Mouse (Mus musculus) lung, embryonic 15.5 days (tissue): ENCODE data around the gene Spc24. TPM values are rescaled to one million over a fixed set of nuclear protein-coding genes. Genes with fewer than 3 reads are reported as not detected.

Experiments
- ATAC-seq: fragments of 200-750 bp; cut with Nextera tagmentation; 2 replicates; pipeline ENCODE4 v1.8.0; 2017; ENCODE audit warnings: moderate number of reproducible peaks, borderline replicate concordance; ENCODE audit not compliant: low FRiP score, low TSS enrichment; ENCODE audit errors: extremely low read depth
- H3K27ac ChIP-seq: fragments of 300-500 bp; sonication (generic); 2 replicates; pipeline ENCODE4 v1.5.1; 2015; ENCODE audit warnings: moderate library complexity, mild to moderate bottlenecking, inconsistent platforms
- H3K27me3 ChIP-seq: fragments of 300-500 bp; sonication (generic); 2 replicates; pipeline ENCODE4 v1.6.1; 2015; ENCODE audit warnings: inconsistent platforms
- H3K36me3 ChIP-seq: fragments of 300-500 bp; sonication (generic); 2 replicates; pipeline ENCODE4 v1.6.1; 2015; ENCODE audit warnings: inconsistent platforms
- H3K4me1 ChIP-seq: fragments of 300-500 bp; sonication (generic); 2 replicates; pipeline ENCODE4 v1.6.1; 2015; ENCODE audit warnings: inconsistent platforms
- H3K4me2 ChIP-seq: fragments of 300-500 bp; sonication (generic); 2 replicates; pipeline ENCODE4 v1.6.1; 2015; ENCODE audit warnings: inconsistent platforms, mild to moderate bottlenecking, moderate library complexity
- H3K4me3 ChIP-seq: fragments of 300-500 bp; sonication (generic); 2 replicates; pipeline ENCODE4 v1.5.1; 2015; ENCODE audit warnings: mild to moderate bottlenecking, inconsistent platforms
- H3K9ac ChIP-seq: fragments of 300-500 bp; sonication (generic); 2 replicates; pipeline ENCODE4 v1.6.1; 2015; ENCODE audit warnings: inconsistent platforms
- H3K9me3 ChIP-seq: fragments of 300-500 bp; sonication (generic); 2 replicates; pipeline ENCODE4 v1.6.1; 2016; ENCODE audit warnings: inconsistent platforms
- WGBS: fragments of 180-500 bp; shearing (Covaris S2); methylation state at CpG from one replicate; pipeline ENCODE4 v1.1.7; 2015; 5-methylcytosine and 5-hydroxymethylcytosine counted together
- polyA plus RNA-seq: library from polyadenylated mRNA; unstranded; fragments of >200 nt; fragmentation: Nextera tagmentation; extraction: Ambion mirVana; gene quantifications from 2 replicates; pipeline ENCODE4 v1.2.1, GENCODE M21; 2015

The Spc24 gene
- polyA plus RNA-seq, 1 experiment from 2014 or later, result 154 TPM

DNA sequence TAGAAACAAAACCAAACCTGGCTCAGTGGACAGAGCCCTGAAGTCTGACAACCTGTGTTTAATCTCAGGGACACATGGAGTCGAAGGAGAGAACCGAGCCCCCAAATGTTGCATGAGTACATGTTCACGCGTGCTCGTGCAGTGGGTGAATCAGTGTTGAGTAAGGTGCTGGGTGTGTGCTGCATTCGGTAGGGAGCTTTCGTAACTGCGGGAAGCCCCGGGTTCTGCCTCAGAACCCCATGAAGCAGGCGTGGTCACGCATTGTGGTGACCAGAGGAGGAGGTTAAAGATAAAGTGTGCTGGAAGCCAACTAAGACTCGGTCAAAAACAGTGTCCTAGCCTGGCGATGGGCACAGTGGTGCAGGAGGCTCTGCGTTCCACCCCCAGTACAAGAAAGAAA lies 19.7 kb downstream of the Spc24 start:
- Histone ChIP-seq H3K27me3 (no peaks in the 10 kb centered on the region), H3K9ac (no peak overlapping the region), H3K4me1 (peaks cover 8% of the 10 kb centered on the region), H3K9me3 (no peaks in the 10 kb centered on the region), H3K36me3 (peaks cover 85% of the 10 kb centered on the region), H3K4me3 (no peak overlapping the region), H3K4me2 (no peak overlapping the region), H3K27ac (no peak overlapping the region)
- 93% methylated on average over 14 of the region's 14 CpGs for WGBS
- no peak for ATAC-seq

DNA sequence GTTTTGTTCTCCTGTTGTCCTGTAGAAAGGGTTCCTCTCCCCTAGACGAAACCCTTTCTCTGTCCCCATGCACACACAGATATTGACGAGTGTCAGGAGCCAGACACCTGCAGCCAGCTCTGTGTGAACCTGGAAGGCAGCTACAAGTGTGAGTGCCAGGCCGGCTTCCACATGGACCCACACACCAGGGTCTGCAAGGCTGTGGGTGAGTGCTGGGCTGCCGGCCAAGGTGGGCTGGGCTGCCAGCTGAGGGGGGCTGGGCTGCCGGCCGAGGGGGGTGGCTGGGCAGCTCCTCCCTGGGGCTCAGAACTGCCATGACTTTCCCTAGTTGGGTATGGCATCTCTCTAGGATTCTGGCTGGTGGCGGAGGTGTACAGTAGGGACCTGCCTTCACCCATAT lies 21.3 kb downstream of the Spc24 start:
- H3K4me2 ChIP-seq, result no peak overlapping the region
- H3K27ac ChIP-seq, result no peak overlapping the region
- no peaks in the 10 kb centered on the region for H3K9me3 ChIP-seq
- no peak overlapping the region for H3K9ac ChIP-seq
- no peak for ATAC-seq
- H3K36me3 ChIP-seq, result peaks cover 84% of the 10 kb centered on the region
- no peak overlapping the region for H3K4me3 ChIP-seq
- 75% methylated on average over 7 of the region's 7 CpGs for WGBS
- peaks cover 8% of the 10 kb centered on the region for H3K4me1 ChIP-seq
- H3K27me3 ChIP-seq, result no peaks in the 10 kb centered on the region

GRCm38 (mm10) chr9:21737188-21737587 lies 22.9 kb downstream of the Spc24 start:
- Histone ChIP-seq H3K27ac (0 out of 2 replicates have a peak overlapping the region, but pooled peaks have one; percentile 12), H3K9me3 (no peaks in the 10 kb centered on the region), H3K4me1 (peaks cover 8% of the 10 kb centered on the region), H3K27me3 (no peaks in the 10 kb centered on the region), H3K9ac (no peak overlapping the region), H3K4me2 (no peak overlapping the region), H3K4me3 (no peak overlapping the region), H3K36me3 (peaks cover 88% of the 10 kb centered on the region)
- no peak for ATAC-seq
- WGBS, result 87% methylated on average over 10 of the region's 10 CpGs

GRCm38 (mm10) chr9:21736580-21736979 lies 23.5 kb downstream of the Spc24 start:
- H3K36me3 ChIP-seq, result peaks cover 88% of the 10 kb centered on the region
- WGBS, result 17% methylated on average over 3 of the region's 3 CpGs
- no peaks in the 10 kb centered on the region for H3K27me3 ChIP-seq
- peaks cover 8% of the 10 kb centered on the region for H3K4me1 ChIP-seq
- no peak overlapping the region for H3K4me2 ChIP-seq
- H3K9me3 ChIP-seq, result no peaks in the 10 kb centered on the region
- no peak overlapping the region for H3K9ac ChIP-seq
- 0 out of 2 replicates have a peak, but pooled peaks have one; percentile 24 for ATAC-seq
- peak overlapping the region; percentile 12; the same call in 1 of the 2 replicates for H3K27ac ChIP-seq
- H3K4me3 ChIP-seq, result no peak overlapping the region

GRCm38 (mm10) chr9:21735126-21735525 lies 25.0 kb downstream of the Spc24 start:
- Histone ChIP-seq H3K27ac (no peak overlapping the region), H3K4me2 (no peak overlapping the region), H3K27me3 (no peaks in the 10 kb centered on the region), H3K36me3 (peaks cover 89% of the 10 kb centered on the region), H3K9ac (no peak overlapping the region), H3K9me3 (no peaks in the 10 kb centered on the region), H3K4me3 (no peak overlapping the region), H3K4me1 (peaks cover 8% of the 10 kb centered on the region)
- WGBS, result 85% methylated on average over 14 of the region's 14 CpGs
- no peak for ATAC-seq

DNA sequence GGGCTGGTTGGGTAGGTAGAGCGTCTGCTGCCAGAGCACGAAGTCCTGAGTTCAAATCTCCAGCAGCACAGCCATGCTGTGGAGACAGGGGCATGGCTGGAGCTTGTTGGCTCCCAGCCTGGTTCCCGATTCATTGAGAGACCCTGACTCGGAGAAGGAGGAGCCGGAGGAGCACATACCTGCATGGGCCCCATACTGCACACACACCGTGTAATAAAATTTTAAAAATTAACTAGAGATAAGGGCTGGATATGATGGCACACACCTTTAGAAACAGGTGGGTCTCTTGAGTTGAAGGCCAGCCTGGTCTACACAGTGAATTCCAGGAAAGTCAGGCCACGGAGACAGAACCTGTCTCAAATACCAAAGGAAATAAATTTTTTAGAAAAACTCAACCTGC lies 26.1 kb downstream of the Spc24 start:
- Histone ChIP-seq H3K27me3 (no peaks in the 10 kb centered on the region), H3K4me2 (no peak overlapping the region), H3K4me1 (peaks cover 8% of the 10 kb centered on the region), H3K9ac (no peak overlapping the region), H3K4me3 (no peak overlapping the region), H3K36me3 (peaks cover 83% of the 10 kb centered on the region), H3K9me3 (no peaks in the 10 kb centered on the region), H3K27ac (no peak overlapping the region)
- 94% methylated on average over 7 of the region's 7 CpGs for WGBS
- ATAC-seq, result no peak

- Histone ChIP-seq H3K36me3 (peaks cover 77% of the 10 kb centered on the region), H3K9ac (no peak overlapping the region), H3K27ac (no peak overlapping the region), H3K4me1 (peaks cover 8% of the 10 kb centered on the region), H3K4me3 (no peak overlapping the region), H3K4me2 (no peak overlapping the region), H3K9me3 (no peaks in the 10 kb centered on the region), H3K27me3 (no peaks in the 10 kb centered on the region)
- 87% methylated on average over 17 of the region's 17 CpGs for WGBS
- no peak for ATAC-seq
Observed at GRCm38 (mm10) chr9:21733446-21733845, 26.7 kb downstream of the Spc24 start.

DNA sequence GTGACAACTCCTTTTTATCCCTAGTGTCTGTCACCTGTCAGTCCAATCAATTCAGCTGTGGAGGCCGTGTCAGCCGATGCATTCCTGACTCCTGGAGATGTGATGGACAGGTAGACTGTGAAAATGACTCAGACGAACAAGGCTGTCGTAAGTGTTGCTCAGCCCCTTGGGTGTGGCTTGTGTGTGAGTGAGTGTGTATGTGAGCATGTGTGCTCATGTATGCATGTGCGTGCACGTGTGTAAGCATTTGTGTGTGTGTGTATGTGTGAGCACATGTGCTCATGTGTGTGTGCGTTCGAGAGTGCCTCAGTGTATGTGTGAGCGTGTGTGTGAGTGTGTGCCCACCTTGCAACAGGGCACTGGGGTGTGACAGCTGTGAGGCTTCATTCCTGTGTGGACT lies 27.8 kb downstream of the Spc24 start:
- Histone ChIP-seq H3K9ac (no peak overlapping the region), H3K27me3 (no peaks in the 10 kb centered on the region), H3K4me1 (peaks cover 8% of the 10 kb centered on the region), H3K4me3 (no peak overlapping the region), H3K36me3 (peaks cover 66% of the 10 kb centered on the region), H3K9me3 (no peaks in the 10 kb centered on the region), H3K4me2 (no peak overlapping the region), H3K27ac (no peak overlapping the region)
- ATAC-seq, result no peak
- WGBS, result 92% methylated on average over 9 of the region's 9 CpGs

- no peak overlapping the region for H3K4me3 ChIP-seq
- H3K27ac ChIP-seq, result no peak overlapping the region
- ATAC-seq, result no peak
- no peak overlapping the region for H3K9ac ChIP-seq
- H3K27me3 ChIP-seq, result no peaks in the 10 kb centered on the region
- peaks cover 22% of the 10 kb centered on the region for H3K4me1 ChIP-seq
- WGBS, result 75% methylated on average over 7 of the region's 7 CpGs
- no peak overlapping the region for H3K4me2 ChIP-seq
- no peaks in the 10 kb centered on the region for H3K9me3 ChIP-seq
- peaks cover 40% of the 10 kb centered on the region for H3K36me3 ChIP-seq
Observed at GRCm38 (mm10) chr9:21729264-21729663, 30.8 kb downstream of the Spc24 start.

GRCm38 (mm10) chr9:21728261-21728832 lies 31.8 kb downstream of the Spc24 start:
- ATAC-seq, result no peak
- H3K4me1 ChIP-seq, result peaks cover 22% of the 10 kb centered on the region
- peaks cover 31% of the 10 kb centered on the region for H3K36me3 ChIP-seq
- no peak overlapping the region for H3K4me2 ChIP-seq
- no peak overlapping the region for H3K9ac ChIP-seq
- H3K9me3 ChIP-seq, result no peaks in the 10 kb centered on the region
- no peak overlapping the region for H3K4me3 ChIP-seq
- H3K27ac ChIP-seq, result no peak overlapping the region
- no peaks in the 10 kb centered on the region for H3K27me3 ChIP-seq
- WGBS, result 79% methylated on average over 10 of the region's 10 CpGs

DNA sequence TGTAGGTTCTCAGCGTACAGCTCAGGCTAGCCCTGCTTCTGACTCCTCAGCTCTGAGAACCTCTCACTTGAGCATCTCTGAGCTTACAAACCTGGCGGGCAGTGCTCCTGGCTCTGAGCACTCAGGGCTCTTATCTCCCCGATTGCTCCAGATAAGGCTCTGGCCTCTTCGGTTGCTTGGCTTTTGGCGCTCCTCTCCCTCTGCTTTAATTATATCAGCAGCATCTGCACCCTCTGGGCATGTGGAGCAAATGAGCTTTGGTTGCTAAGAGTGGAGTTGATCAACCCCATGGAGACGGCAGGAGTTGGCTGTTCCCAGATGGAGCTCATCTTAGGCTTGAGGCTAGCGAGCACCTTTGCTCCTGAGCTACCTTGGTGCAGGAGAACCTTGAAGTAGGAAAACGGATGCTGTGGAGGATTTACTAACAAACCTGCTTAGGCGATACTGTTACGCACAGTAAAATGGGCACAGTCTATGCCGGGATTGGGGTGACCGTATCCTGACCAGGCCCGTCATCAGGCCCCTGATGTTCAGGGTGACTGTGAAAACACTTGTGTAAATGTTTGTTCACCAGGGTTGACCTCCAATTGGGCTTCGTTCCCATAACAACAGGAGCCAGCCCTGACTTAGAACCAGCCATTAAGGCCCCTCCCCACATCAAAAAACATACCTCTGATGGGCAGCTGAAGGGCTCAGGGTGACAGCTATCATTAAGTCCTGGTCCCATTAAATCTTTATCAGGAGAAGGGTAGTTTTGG lies 33.7 kb downstream of the Spc24 start:
- ATAC-seq, result no peak
- H3K27me3 ChIP-seq, result no peaks in the 10 kb centered on the region
- peak overlapping the region; percentile 4; the same call in 1 of the 2 replicates for H3K4me3 ChIP-seq
- H3K9me3 ChIP-seq, result no peaks in the 10 kb centered on the region
- H3K27ac ChIP-seq, result no peak overlapping the region
- H3K9ac ChIP-seq, result 0 out of 2 replicates have a peak overlapping the region, but pooled peaks have one; percentile 3
- 42% methylated on average over 14 of the region's 14 CpGs for WGBS
- 0 out of 2 replicates have a peak, but pooled peaks cover 13% of the 10 kb centered on the region for H3K36me3 ChIP-seq
- H3K4me2 ChIP-seq, result peak overlapping the region; percentile 68
- peaks cover 22% of the 10 kb centered on the region for H3K4me1 ChIP-seq
